Mouse (Mus musculus) cerebellum, adult 11 months (tissue): Measurements from ENCODE around the gene Uqcc1.
"Not testable (repeated sequence)": the region's sequence is repeated elsewhere in the genome, so short reads cannot be mapped to it uniquely, and the experiment has no call there.

Experiments
- DNase-seq: peaks from one replicate; pipeline ENCODE4 v3.0.0; 2022

Gene Uqcc1

DNA sequence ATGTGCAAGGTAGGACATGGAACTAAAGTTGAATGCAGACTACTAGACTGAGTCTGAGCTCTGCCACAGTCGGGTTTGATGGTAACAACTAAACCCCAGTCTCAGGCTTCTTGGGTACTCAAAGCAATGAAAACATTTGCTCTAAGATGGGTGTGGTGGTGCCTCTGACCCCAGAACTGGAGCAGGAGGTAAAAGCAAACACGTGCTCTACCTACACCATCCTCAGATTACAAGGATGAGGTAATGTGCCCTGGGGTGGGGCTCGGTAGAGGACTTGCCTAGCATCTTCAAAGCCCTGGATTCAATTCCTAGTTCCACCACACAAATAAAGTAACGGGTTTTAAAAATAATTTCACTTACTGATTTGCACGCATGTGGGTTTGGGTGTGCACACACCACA is 77.6 kb downstream of the Uqcc1 start:
- DNase-seq: no peak

GRCm38 (mm10) chr2:155850120-155850519 is 80.0 kb downstream of the Uqcc1 start:
- DNase-seq: no peak

GRCm38 (mm10) chr2:155849464-155849863 is 80.6 kb downstream of the Uqcc1 start:
- no peak for DNase-seq

- peak; percentile 75 for DNase-seq
Measured at GRCm38 (mm10) chr2:155848291-155848690, 81.8 kb downstream of the Uqcc1 start.

GRCm38 (mm10) chr2:155846930-155847329 is 83.2 kb downstream of the Uqcc1 start:
- DNase-seq: no peak

DNA sequence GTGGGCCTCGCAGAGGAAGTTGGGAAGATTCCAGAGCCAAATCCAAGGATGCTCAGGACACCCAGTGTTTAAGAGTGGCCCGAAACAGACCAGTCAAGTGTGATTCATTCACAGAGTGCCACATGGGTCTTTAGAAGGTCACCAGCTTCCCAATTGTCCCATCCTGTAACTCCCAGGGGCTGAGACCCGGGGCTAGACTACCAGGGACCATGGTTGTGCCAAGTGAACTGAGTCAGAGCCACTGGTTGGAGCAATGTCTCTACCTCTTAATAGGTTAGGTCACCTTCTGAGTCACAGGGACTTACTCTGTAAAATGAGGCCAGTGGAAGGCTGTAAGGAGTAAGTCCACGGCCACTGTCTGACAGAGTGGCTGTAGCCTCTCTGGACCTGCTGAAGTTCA is 91.1 kb downstream of the Uqcc1 start:
- no peak for DNase-seq

GRCm38 (mm10) chr2:155837961-155838360 is 92.1 kb downstream of the Uqcc1 start:
- DNase-seq: no peak

DNA sequence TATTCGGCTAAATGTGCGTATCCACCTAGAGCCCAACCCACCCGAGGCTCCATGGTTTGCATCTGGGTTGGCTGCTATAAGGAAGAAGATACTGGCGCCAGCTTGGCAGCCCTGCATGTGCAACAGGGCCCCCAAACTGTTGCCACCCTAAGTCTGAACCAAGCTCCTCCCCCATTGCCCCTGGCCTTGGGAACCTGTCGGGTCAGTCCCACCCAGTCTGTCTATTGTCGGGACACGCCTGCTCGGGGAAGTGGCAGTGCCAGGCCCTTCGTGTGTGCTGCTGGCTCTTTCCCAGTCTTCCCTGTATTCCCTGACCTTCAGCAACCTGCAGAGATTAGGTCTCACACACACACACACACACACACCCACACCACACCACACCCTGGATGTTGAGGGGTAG is 95.4 kb downstream of the Uqcc1 start, which contains the start of gene Fam83c:
Gene Fam83c (minus strand): TSS at position 123 of the 400 bp plus-strand sequence.
- no peak for DNase-seq

GRCm38 (mm10) chr2:155832087-155832486 is 98.0 kb downstream of the Uqcc1 start:
- DNase-seq: not testable (repeated sequence)

DNA sequence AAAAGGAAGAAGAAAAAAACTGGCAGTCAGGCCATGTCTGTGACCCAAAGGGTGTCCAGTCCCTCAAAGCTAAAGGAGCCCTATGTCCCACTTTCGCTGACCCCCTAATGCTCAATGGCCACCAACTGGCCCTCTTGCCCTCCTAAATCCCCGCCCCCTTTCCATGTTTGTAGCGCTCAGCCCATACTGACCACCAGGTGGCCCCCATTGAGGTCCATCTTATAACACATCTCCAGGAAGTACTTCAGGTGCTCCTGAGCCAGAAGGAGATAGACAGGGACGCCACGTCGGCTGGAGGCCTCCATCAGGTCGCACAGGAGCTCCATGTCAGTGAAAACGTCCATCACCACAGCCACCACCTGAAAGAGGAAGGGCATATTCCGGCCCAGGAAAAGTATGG is 98.8 kb downstream of the Uqcc1 start:
- DNase-seq: no peak

DNA sequence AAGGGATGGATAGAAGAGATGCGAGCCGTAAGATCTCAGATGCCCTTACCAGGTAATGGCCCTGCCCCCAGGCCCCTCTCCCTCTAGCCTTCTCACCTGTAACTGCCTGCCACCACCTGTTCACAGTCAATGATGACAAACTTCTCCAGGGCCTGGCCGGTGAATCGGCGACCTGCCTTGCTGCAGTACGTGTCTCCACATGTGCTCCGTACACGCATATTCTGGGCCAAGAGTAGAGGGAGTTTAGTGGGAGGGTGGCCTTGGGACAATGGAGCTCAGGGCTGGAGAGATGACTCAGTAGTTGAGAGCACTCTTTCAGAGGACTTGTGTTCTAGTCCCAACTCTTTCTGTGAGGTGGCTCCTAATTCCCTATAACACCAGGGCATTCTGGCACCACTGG is 99.3 kb downstream of the Uqcc1 start:
- DNase-seq: no peak

- peak; percentile 75 for DNase-seq
Measured at GRCm38 (mm10) chr2:155826630-155827424, 103.3 kb downstream of the Uqcc1 start, which contains the start of gene Eif6. TSS of gene Eif6 (minus strand) at chr2:155826925.

DNA sequence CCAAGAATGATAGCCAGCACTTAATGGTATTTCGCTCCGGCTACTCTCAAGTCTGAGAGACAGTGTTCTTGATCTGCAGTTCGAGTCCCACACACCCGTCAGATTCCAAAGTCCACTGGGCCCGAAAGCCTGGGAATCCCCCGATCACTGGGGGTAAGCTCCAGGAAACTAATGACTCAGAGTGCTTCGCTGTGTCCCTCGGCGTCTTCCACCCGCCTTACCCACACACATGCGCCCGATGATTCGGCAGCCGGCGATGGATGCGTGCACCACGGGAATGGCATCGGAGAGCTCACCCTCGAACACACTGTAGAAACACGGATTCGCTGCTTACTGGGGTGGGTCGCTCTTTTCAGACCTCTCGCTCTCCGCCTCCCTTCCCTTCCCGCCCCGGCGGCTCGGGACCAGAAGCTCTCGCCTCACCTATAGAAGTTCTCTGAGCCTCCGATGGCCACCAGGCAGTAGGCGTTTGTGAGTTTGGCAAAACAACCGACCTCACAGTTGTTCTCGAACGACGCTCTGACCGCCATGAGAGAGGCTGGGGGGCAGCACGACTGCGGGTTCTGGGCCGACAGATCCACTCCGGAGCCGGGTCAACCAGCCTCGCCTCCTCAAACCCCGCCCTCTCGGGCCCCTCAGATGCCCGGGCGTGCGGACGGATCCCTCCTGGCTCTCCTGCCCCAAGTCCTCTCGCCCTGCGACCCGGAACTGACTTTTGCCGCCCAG is 104.0 kb downstream of the Uqcc1 start:
- no peak for DNase-seq

GRCm38 (mm10) chr2:155823722-155824121 is 106.4 kb downstream of the Uqcc1 start:
- DNase-seq: no peak

DNA sequence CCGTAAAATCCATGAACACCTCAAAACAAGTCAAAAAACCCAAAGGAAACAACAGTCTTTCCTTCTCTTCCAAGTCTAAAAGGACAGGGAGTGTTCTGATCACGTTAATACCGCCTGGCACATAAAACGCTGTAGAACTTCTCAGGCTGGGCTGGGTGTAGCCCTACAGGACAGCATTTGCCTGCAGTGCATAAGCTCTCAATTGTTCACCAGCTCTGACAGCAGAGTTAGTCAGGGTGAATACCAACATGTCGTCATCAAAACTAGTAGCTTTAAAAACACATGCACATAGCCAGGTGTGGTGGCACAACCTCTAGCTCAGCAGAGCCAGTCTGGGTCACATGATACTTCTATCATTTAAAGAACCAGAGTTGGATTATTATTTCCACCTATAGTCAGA is 109.3 kb downstream of the Uqcc1 start:
- no peak for DNase-seq

DNA sequence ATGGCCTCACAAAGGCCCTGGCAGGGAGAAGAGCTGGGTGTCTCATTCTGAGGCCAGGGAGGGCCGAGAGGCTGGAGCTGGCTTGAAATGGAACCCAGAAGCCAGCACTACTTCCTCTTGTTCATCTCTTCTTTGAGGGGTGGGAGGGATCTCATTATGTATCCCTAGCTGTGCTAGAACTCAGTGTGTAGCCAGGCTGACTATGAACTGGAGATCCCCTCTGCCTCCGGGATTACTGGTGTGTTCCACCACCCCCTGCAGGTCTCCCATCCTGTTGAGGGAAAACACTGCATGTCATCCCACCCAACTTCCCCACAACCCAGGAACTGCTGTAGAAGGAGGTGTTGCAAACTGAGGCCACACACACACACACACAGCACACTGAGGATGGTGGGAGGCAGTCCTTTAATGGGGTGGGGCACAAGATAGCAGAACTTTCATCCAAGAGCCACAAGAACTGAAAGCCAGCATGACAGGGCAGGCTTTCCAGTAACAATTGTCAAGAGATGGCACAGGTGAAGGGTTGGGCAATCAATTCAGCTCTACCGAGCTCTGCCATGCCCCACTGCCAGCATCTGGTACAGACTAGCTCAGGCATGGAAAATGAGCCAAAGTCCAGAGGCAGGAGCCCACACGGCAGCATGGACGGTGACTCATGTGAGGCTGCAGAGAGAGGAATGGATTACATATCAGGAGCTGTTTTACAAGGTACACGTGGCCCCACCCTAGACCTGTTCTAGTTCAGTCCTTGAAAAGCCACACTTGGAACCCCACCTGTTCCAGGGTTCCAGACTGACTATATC is 110.5 kb downstream of the Uqcc1 start:
- no peak for DNase-seq

GRCm38 (mm10) chr2:155819392-155819448 is 110.9 kb downstream of the Uqcc1 start, which contains the start of gene BC029722:
TSS of gene BC029722 (minus strand) at chr2:155819426.
- no peak for DNase-seq

GRCm38 (mm10) chr2:155818596-155819391 is 111.3 kb downstream of the Uqcc1 start:
- peak; percentile 94 for DNase-seq

GRCm38 (mm10) chr2:155817301-155818245 is 112.5 kb downstream of the Uqcc1 start:
- DNase-seq: no peak

DNA sequence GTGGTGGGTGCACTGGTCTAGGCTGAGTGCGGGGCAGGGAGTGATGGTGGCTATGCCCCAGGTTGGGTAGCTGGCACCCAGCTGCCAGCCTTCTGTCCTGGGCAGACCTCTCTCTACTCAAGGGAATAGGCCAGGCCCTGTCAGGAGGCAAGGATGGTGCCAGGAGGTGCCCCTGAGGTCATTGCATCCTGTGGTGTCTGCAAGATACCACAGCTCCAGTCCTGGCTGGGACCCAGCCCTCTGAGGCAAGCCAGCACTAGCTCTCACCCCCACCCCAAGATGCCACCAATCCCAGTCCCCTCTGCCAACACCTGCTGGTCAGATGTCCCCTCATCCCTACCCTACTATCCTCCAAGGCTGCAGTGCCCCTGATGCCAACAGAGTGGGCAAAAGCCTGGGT is 113.9 kb downstream of the Uqcc1 start:
- DNase-seq: no peak

DNA sequence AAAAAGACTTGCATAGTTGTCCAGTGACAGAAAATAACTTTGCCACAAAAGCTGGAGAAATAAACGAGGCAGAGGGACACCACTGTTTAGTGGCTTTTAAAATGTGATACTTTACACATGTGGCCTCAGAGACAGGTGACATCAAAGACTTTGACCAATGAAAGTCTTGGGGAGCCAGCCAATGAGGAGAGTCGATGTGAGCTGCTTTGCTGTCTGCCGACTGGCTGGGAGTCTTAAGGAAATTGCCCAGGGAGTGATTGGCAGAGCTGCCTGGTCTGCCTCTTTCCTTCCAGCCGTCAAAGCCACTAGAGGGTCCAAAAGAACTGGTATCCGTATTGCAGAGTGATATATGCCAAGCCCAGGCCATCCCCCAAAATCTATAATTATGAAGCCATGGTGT is 115.3 kb downstream of the Uqcc1 start:
- DNase-seq: no peak

DNA sequence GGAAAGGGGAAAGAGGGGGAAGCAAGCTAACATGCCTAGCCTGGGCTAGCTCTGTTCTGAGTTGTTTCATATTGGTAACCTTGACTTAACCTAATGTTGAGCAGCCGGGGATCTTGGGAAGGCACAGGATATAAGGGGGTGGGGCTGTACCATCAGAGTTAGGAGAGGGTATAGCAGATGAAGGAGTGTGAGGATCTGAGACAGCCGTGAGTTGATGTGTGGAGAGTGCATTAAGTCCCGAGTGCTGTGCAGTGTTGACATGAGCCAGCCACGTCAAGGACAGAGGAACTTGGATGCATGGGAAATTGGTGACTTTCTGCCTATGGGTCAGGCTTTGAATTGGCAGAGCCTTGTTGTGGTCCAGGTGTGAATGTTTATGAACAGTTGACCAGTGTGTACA is 117.5 kb downstream of the Uqcc1 start:
- peak; percentile 21 for DNase-seq
